9 mouse cellular contexts compared by ENCODE assay signal in genomic region chr17:56515690-56516410, GRCm38 (mm10). TPM values are rescaled to one million over a fixed set of nuclear protein-coding genes. Genes with fewer than 3 reads are reported as not detected.
DNase-seq lines count a peak whose midpoint lies in the region; ATAC-seq lines count a peak whose summit lies in the region.
"Had no signal": no experiment of that assay in that cellular context is flagged by ENCODE, and none has a peak within 500 bp of the region (broad histone marks: within the 10 kb centered on the region; RNA-seq: fewer than 3 reads in every experiment).

No protein-coding gene starts in this region.

- peak; percentile 80 for ATAC-seq in embryonic facial prominence, embryonic 11.5 days (replicated peaks; ENCODE audit: insufficient number of reproducible peaks, low FRiP score, low TSS enrichment, low read depth)
- ATAC-seq in intestine, embryonic 16.5 days = peak; percentile 62

- H3K4me3 ChIP-seq in embryonic facial prominence, embryonic 11.5 days (ENCODE audit: low read depth, low read length) = no peak overlapping the region
- no peak overlapping the region for H3K4me3 ChIP-seq in intestine, embryonic 16.5 days (ENCODE audit: low read length)

- H3K9ac ChIP-seq in embryonic facial prominence, embryonic 11.5 days (replicated peaks; ENCODE audit: low read length) = peak overlapping the region; percentile 22; the same call in 1 of the 2 replicates
- H3K9ac ChIP-seq in intestine, embryonic 16.5 days (ENCODE audit: low read depth, low read length) = no peak overlapping the region

- no peaks in the 10 kb centered on the region for H3K36me3 ChIP-seq in embryonic facial prominence, embryonic 11.5 days (replicated peaks; ENCODE audit: control insufficient read depth, insufficient read depth, low read depth, low read length)
- H3K36me3 ChIP-seq in intestine, embryonic 16.5 days (ENCODE audit: control insufficient read depth, insufficient read depth, low read length) = no peaks in the 10 kb centered on the region

- intact Hi-C loops in left cerebral cortex, postnatal 4 days (cut with DNase I) = no loop called here
- intact Hi-C loops in left cerebral cortex, postnatal 25 days (cut with DNase I) = no loop called here

- 12% methylated on average over 13 of the region's 13 CpGs for WGBS in embryonic facial prominence, embryonic 11.5 days
- 13% methylated on average over 13 of the region's 13 CpGs for WGBS in intestine, embryonic 16.5 days

- peaks cover 11% of the 10 kb centered on the region for H3K4me1 ChIP-seq in embryonic facial prominence, embryonic 11.5 days (ENCODE audit: control insufficient read depth, insufficient read depth, low read length)
- H3K4me1 ChIP-seq in intestine, embryonic 16.5 days (ENCODE audit: control insufficient read depth, insufficient read depth, low read length) = peaks cover 2% of the 10 kb centered on the region; the same call in 1 of the 2 replicates

- peak overlapping the region; percentile 19; the same call in 1 of the 2 replicates for H3K4me2 ChIP-seq in embryonic facial prominence, embryonic 11.5 days (ENCODE audit: low read depth, low read length)
- no peak overlapping the region for H3K4me2 ChIP-seq in intestine, embryonic 16.5 days (ENCODE audit: low read depth, low read length)

- no peaks in the 10 kb centered on the region for H3K9me3 ChIP-seq in embryonic facial prominence, embryonic 11.5 days (replicated peaks; ENCODE audit: control insufficient read depth, low read length)
- no peaks in the 10 kb centered on the region for H3K9me3 ChIP-seq in intestine, embryonic 16.5 days (ENCODE audit: control insufficient read depth, low read length)

- peaks cover 28% of the 10 kb centered on the region for H3K27me3 ChIP-seq in embryonic facial prominence, embryonic 11.5 days (ENCODE audit: control insufficient read depth, insufficient read depth, low read length)
- peaks cover 38% of the 10 kb centered on the region for H3K27me3 ChIP-seq in intestine, embryonic 16.5 days (replicated peaks; ENCODE audit: control insufficient read depth, insufficient read depth, low read length)

- no peak overlapping the region for H3K27ac ChIP-seq in embryonic facial prominence, embryonic 11.5 days (replicated peaks; ENCODE audit: low read depth, low read length)
- H3K27ac ChIP-seq in intestine, embryonic 16.5 days (ENCODE audit: low read length) = no peak overlapping the region

- DNase-seq in left cerebral cortex, postnatal 4 days = peak; percentile 86
- DNase-seq in left cerebral cortex, postnatal 25 days (ENCODE audit: low spot score in 2 of 2) = no peak
- peak; percentile 54 for DNase-seq in embryonic facial prominence, embryonic 11.5 days (ENCODE audit: low spot score)
- DNase-seq in retina, postnatal 1 day = peak; percentile 96
- DNase-seq in c-Kit-positive CD71-positive TER-119-positive erythroid progenitor cells, embryonic 14.5 days (ENCODE audit: low spot score) = no peak
- DNase-seq in urinary bladder, adult 18-20 months (ENCODE audit: low spot score in 2 of 2) = no peak
- no peak for DNase-seq in ovary, postnatal 10 days (ENCODE audit: low spot score)

RNA-seq across cellular contexts. Expression of gene Znrf4, which starts 3.6 kb away (rescaled TPM):
- total RNA-seq in left cerebral cortex, postnatal 4 days (2021) = not detected
- not detected for total RNA-seq in left cerebral cortex, postnatal 25 days (2021)
- not detected in 2 replicates for polyA plus RNA-seq in embryonic facial prominence, embryonic 11.5 days (2014; fragmentation: Nextera tagmentation; extraction: Ambion mirVana)
- not detected in 2 replicates for polyA plus RNA-seq in intestine, embryonic 16.5 days (2015; fragmentation: Nextera tagmentation; extraction: Ambion mirVana)
- polyA plus RNA-seq: liver, embryonic 16.5 days had no signal

RNA-seq across cellular contexts. Expression of gene Gm20219, which starts 38.3 kb away (rescaled TPM):
- total RNA-seq in left cerebral cortex, postnatal 4 days (2021) = 1 to 10 TPM; 1.9 to 2.2 TPM
- 1 to 10 TPM; 1.7 to 1.9 TPM for total RNA-seq in left cerebral cortex, postnatal 25 days (2021)
- 0.70 and 0.77 TPM in 2 replicates for polyA plus RNA-seq in embryonic facial prominence, embryonic 11.5 days (2014; fragmentation: Nextera tagmentation; extraction: Ambion mirVana)
- 0.98 and 1.4 TPM in 2 replicates for polyA plus RNA-seq in intestine, embryonic 16.5 days (2015; fragmentation: Nextera tagmentation; extraction: Ambion mirVana)

RNA-seq across cellular contexts. Expression of gene Ptprs, which starts 39.6 kb away (rescaled TPM):
- total RNA-seq in left cerebral cortex, postnatal 4 days (2021) = 100 to 1,000 TPM; 821 to 872 TPM
- total RNA-seq in left cerebral cortex, postnatal 25 days (2021) = 100 to 1,000 TPM; 621 to 622 TPM
- 80.1 and 81.5 TPM in 2 replicates for polyA plus RNA-seq in embryonic facial prominence, embryonic 11.5 days (2014; fragmentation: Nextera tagmentation; extraction: Ambion mirVana)
- 34.4 and 37.3 TPM in 2 replicates for polyA plus RNA-seq in intestine, embryonic 16.5 days (2015; fragmentation: Nextera tagmentation; extraction: Ambion mirVana)

Comparison
In these comparisons a context has a peak if more than half of its experiments do, and no peak if none do; other contexts are left out.
1. DNase-seq: peak in left cerebral cortex, postnatal 4 days (single experiment), embryonic facial prominence, embryonic 11.5 days (single experiment) and retina, postnatal 1 day (single experiment); none in left cerebral cortex, postnatal 25 days (0 of 2), c-Kit-positive CD71-positive TER-119-positive erythroid progenitor cells, embryonic 14.5 days (single experiment), urinary bladder, adult 18-20 months (0 of 2) and ovary, postnatal 10 days (single experiment).